In the genomic region with DNA sequence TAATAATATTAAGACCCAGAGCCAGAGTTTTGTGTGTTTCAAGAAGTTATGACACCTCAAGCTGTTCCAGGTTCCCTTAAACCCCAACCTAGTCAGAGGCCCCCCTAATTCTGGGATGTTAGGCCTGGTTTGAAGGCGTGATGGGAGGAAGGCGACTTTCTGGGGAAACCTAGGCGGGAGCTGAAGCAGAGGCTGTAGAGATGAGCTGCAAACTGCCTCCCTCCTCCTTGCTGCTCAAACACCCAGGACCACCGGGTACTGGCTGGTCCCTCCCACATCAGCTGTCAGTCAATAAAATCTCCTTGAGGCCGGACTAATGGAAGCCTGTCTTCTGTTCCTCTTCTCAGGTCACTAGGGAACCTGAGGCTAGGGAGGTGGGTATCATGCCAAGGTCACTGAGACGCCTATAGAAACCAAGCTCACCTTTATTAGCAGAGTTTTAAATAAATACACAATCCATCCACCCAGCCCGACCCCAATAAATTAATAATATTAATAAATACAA, we compare ENCODE assay signal across 8 mouse cellular contexts. TPM values are rescaled to one million over a fixed set of nuclear protein-coding genes. Genes with fewer than 3 reads are reported as not detected.
DNase-seq lines count a peak whose midpoint lies in the region; ATAC-seq and TF ChIP-seq lines count a peak whose summit lies in the region.

No protein-coding gene starts in this region.

- DNase-seq in heart, adult 8-10 months (ENCODE audit: low spot score) = no peak
- peak; percentile 31 for DNase-seq in brain, embryonic 14.5 days (ENCODE audit: low read depth)
- DNase-seq in midbrain, embryonic 11.5 days (ENCODE audit: low spot score, missing footprints) = no peak
- no peak for DNase-seq in urinary bladder, adult 2 months (ENCODE audit: low spot score)
- DNase-seq in Muller cell, postnatal 12 days (ENCODE audit: inconsistent ontology term) = no peak
- no peak for DNase-seq in gastrocnemius, postnatal 10 days

- TF ChIP-seq CTCF in brain, embryonic 14.5 days (IDR thresholded peaks at IDR 0.05; ENCODE audit: borderline replicate concordance, extremely low read depth, insufficient read depth, insufficient read length) = no peak

- no peak for TF ChIP-seq POLR2A in brain, embryonic 14.5 days (IDR thresholded peaks at IDR 0.05; ENCODE audit: borderline replicate concordance, extremely low read depth, insufficient read depth, insufficient read length, poor library complexity, severe bottlenecking)

- peak overlapping the region; percentile 55 for H3K4me3 ChIP-seq in heart, embryonic 13.5 days
- peak overlapping the region; percentile 47; the same call in 1 of the 2 replicates for H3K4me3 ChIP-seq in hindbrain, embryonic 12.5 days
- peak overlapping the region; percentile 48 for H3K4me3 ChIP-seq in midbrain, embryonic 11.5 days (ENCODE audit: low read depth, low read length)

- H3K27me3 ChIP-seq in heart, embryonic 13.5 days (replicated peaks) = peaks cover 14% of the 10 kb centered on the region
- peaks cover 21% of the 10 kb centered on the region for H3K27me3 ChIP-seq in hindbrain, embryonic 12.5 days
- peaks cover 10% of the 10 kb centered on the region; the same call in 1 of the 2 replicates for H3K27me3 ChIP-seq in midbrain, embryonic 11.5 days (ENCODE audit: control insufficient read depth, insufficient read depth, low read length)

- H3K9ac ChIP-seq in heart, embryonic 13.5 days = peak overlapping the region; percentile 77
- peak overlapping the region; percentile 55 for H3K9ac ChIP-seq in hindbrain, embryonic 12.5 days
- peak overlapping the region; percentile 68 for H3K9ac ChIP-seq in midbrain, embryonic 11.5 days (ENCODE audit: low read length)

- no peak for ATAC-seq in heart, embryonic 13.5 days (ENCODE audit: extremely low read depth, insufficient number of reproducible peaks, low FRiP score, low TSS enrichment)
- ATAC-seq in hindbrain, embryonic 12.5 days (ENCODE audit: low FRiP score) = peak; percentile 2; the same call in 1 of the 2 replicates
- ATAC-seq in midbrain, embryonic 11.5 days (ENCODE audit: low FRiP score) = peak; percentile 20; the same call in 1 of the 2 replicates

- H3K4me1 ChIP-seq in heart, embryonic 13.5 days = peaks cover 42% of the 10 kb centered on the region
- H3K4me1 ChIP-seq in hindbrain, embryonic 12.5 days = peaks cover 24% of the 10 kb centered on the region
- peaks cover 12% of the 10 kb centered on the region; the same call in 1 of the 2 replicates for H3K4me1 ChIP-seq in midbrain, embryonic 11.5 days (ENCODE audit: control insufficient read depth, insufficient read depth, low read length)

- peak overlapping the region; percentile 63 for H3K27ac ChIP-seq in heart, embryonic 13.5 days (replicated peaks)
- H3K27ac ChIP-seq in hindbrain, embryonic 12.5 days = peak overlapping the region; percentile 52; the same call in 1 of the 2 replicates
- no peak overlapping the region for H3K27ac ChIP-seq in midbrain, embryonic 11.5 days (ENCODE audit: low read depth, low read length)

- peak overlapping the region; percentile 73 for H3K4me2 ChIP-seq in heart, embryonic 13.5 days
- H3K4me2 ChIP-seq in hindbrain, embryonic 12.5 days (replicated peaks) = peak overlapping the region; percentile 63
- peak overlapping the region; percentile 52 for H3K4me2 ChIP-seq in midbrain, embryonic 11.5 days

- no peaks in the 10 kb centered on the region for H3K36me3 ChIP-seq in heart, embryonic 13.5 days
- no peaks in the 10 kb centered on the region for H3K36me3 ChIP-seq in hindbrain, embryonic 12.5 days
- no peaks in the 10 kb centered on the region for H3K36me3 ChIP-seq in midbrain, embryonic 11.5 days (ENCODE audit: control insufficient read depth, insufficient read depth, low read length)

- no peaks in the 10 kb centered on the region for H3K9me3 ChIP-seq in heart, embryonic 13.5 days
- no peaks in the 10 kb centered on the region for H3K9me3 ChIP-seq in hindbrain, embryonic 12.5 days (replicated peaks)
- H3K9me3 ChIP-seq in midbrain, embryonic 11.5 days (ENCODE audit: control insufficient read depth, low read length) = no peaks in the 10 kb centered on the region

- 56% methylated on average over 7 of the region's 7 CpGs for WGBS in heart, embryonic 13.5 days
- WGBS in hindbrain, embryonic 12.5 days = 60% methylated on average over 7 of the region's 7 CpGs
- 54% methylated on average over 7 of the region's 7 CpGs for WGBS in midbrain, embryonic 11.5 days

RNA-seq across cellular contexts. Expression of a gene that starts 3.2 kb away (rescaled TPM):
- polyA plus RNA-seq in heart, embryonic 13.5 days (2015; fragmentation: Nextera tagmentation; extraction: Ambion mirVana) = 0.86 and 1.2 TPM in 2 replicates
- 1 to 10 TPM in 2 of 4 experiments, under 1 TPM in 2; 0.69 to 1.9 (median 1.2) TPM for total RNA-seq in heart, adult 8-10 months (2022)
- 0.23 and 0.26 TPM in 2 replicates for polyA plus RNA-seq in brain, embryonic 14.5 days (2012; rRNA removed)
- 0.15 and 0.17 TPM in 2 replicates for polyA plus RNA-seq in hindbrain, embryonic 12.5 days (2016; fragmentation: Nextera tagmentation; extraction: Ambion mirVana)
- polyA plus RNA-seq in midbrain, embryonic 11.5 days (2014; fragmentation: Nextera tagmentation; extraction: Ambion mirVana) = 0.10 and 0.11 TPM in 2 replicates
- polyA plus RNA-seq in urinary bladder, adult 2 months (2012; rRNA removed) = 0.84 and 1.1 TPM in 2 replicates
- total RNA-seq in gastrocnemius, postnatal 10 days (2021) = not detected

RNA-seq across cellular contexts. Expression of a gene that starts 13.1 kb away (rescaled TPM):
- polyA plus RNA-seq in heart, embryonic 13.5 days (2015; fragmentation: Nextera tagmentation; extraction: Ambion mirVana) = 1.5 and 2.7 TPM in 2 replicates
- 1 to 10 TPM; 1.4 to 2.3 (median 1.8) TPM for total RNA-seq in heart, adult 8-10 months (2022)
- 1.4 TPM in 2 replicates for polyA plus RNA-seq in brain, embryonic 14.5 days (2012; rRNA removed)
- 0.79 and 1.1 TPM in 2 replicates for polyA plus RNA-seq in hindbrain, embryonic 12.5 days (2016; fragmentation: Nextera tagmentation; extraction: Ambion mirVana)
- polyA plus RNA-seq in midbrain, embryonic 11.5 days (2014; fragmentation: Nextera tagmentation; extraction: Ambion mirVana) = 1.2 and 1.3 TPM in 2 replicates
- polyA plus RNA-seq in urinary bladder, adult 2 months (2012; rRNA removed) = 5.2 and 6.2 TPM in 2 replicates
- total RNA-seq in gastrocnemius, postnatal 10 days (2021) = 1 to 10 TPM; 1.2 to 3.0 TPM

RNA-seq across cellular contexts. Expression of a gene that starts 20.4 kb away (rescaled TPM):
- 63.3 and 70.9 TPM in 2 replicates for polyA plus RNA-seq in heart, embryonic 13.5 days (2015; fragmentation: Nextera tagmentation; extraction: Ambion mirVana)
- 10 to 100 TPM; 29.1 to 34.1 (median 31.3) TPM for total RNA-seq in heart, adult 8-10 months (2022)
- polyA plus RNA-seq in brain, embryonic 14.5 days (2012; rRNA removed) = 202 and 236 TPM in 2 replicates
- polyA plus RNA-seq in hindbrain, embryonic 12.5 days (2016; fragmentation: Nextera tagmentation; extraction: Ambion mirVana) = 141 and 143 TPM in 2 replicates
- polyA plus RNA-seq in midbrain, embryonic 11.5 days (2014; fragmentation: Nextera tagmentation; extraction: Ambion mirVana) = 87.8 and 96.9 TPM in 2 replicates
- 73.5 and 74.6 TPM in 2 replicates for polyA plus RNA-seq in urinary bladder, adult 2 months (2012; rRNA removed)
- total RNA-seq in gastrocnemius, postnatal 10 days (2021) = 10 to 100 TPM; 31.1 to 40.1 TPM

RNA-seq across cellular contexts. Expression of a gene that starts 31.1 kb away (rescaled TPM):
- 33.7 and 37.3 TPM in 2 replicates for polyA plus RNA-seq in heart, embryonic 13.5 days (2015; fragmentation: Nextera tagmentation; extraction: Ambion mirVana)
- total RNA-seq in heart, adult 8-10 months (2022) = 10 to 100 TPM; 40.0 to 57.7 (median 44.4) TPM
- 80.8 and 83.7 TPM in 2 replicates for polyA plus RNA-seq in brain, embryonic 14.5 days (2012; rRNA removed)
- polyA plus RNA-seq in hindbrain, embryonic 12.5 days (2016; fragmentation: Nextera tagmentation; extraction: Ambion mirVana) = 101 and 125 TPM in 2 replicates
- polyA plus RNA-seq in midbrain, embryonic 11.5 days (2014; fragmentation: Nextera tagmentation; extraction: Ambion mirVana) = 103 and 108 TPM in 2 replicates
- 19.2 and 20.6 TPM in 2 replicates for polyA plus RNA-seq in urinary bladder, adult 2 months (2012; rRNA removed)
- 10 to 100 TPM; 22.5 to 23.4 TPM for total RNA-seq in gastrocnemius, postnatal 10 days (2021)

RNA-seq across cellular contexts. Expression of a gene that starts 34.9 kb away (rescaled TPM):
- polyA plus RNA-seq in heart, embryonic 13.5 days (2015; fragmentation: Nextera tagmentation; extraction: Ambion mirVana) = 135 and 145 TPM in 2 replicates
- total RNA-seq in heart, adult 8-10 months (2022) = 10 to 100 TPM; 15.5 to 37.5 (median 23.7) TPM
- polyA plus RNA-seq in brain, embryonic 14.5 days (2012; rRNA removed) = 165 and 231 TPM in 2 replicates
- 128 and 138 TPM in 2 replicates for polyA plus RNA-seq in hindbrain, embryonic 12.5 days (2016; fragmentation: Nextera tagmentation; extraction: Ambion mirVana)
- 46.1 and 56.0 TPM in 2 replicates for polyA plus RNA-seq in midbrain, embryonic 11.5 days (2014; fragmentation: Nextera tagmentation; extraction: Ambion mirVana)
- polyA plus RNA-seq in urinary bladder, adult 2 months (2012; rRNA removed) = 37.9 and 49.6 TPM in 2 replicates
- 10 to 100 TPM; 30.0 to 31.6 TPM for total RNA-seq in gastrocnemius, postnatal 10 days (2021)
